Mouse (Mus musculus): ENCODE results near the gene Icos. TPM values are rescaled to one million over a fixed set of nuclear protein-coding genes. Genes with fewer than 3 reads are reported as not detected.

Gene Icos
- total RNA-seq (2021) = under 1 TPM; 0.94 to 0.99 TPM
- long read RNA-seq, experiment 1 = 0 reads
- long read RNA-seq, experiment 2 = 0 reads

DNA sequence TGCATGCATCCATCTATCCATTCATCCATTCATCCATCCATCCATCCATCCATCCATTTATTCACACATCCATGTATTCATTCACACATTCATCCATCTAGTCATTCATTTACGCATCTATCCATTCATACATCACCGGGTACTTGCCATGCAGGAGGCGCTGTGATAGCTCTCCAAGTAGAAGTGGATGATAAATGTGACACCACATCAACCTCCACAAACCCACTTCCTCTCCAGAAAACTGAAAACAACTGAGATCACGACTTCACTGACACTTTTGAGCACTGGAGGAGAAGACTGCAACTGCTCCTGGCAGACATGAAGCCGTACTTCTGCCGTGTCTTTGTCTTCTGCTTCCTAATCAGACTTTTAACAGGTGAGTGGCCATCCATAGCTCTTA lies at the start of gene Icos:
TSS of gene Icos (plus strand) at position 287 of the 400 bp plus-strand sequence.
- DNase-seq = no peak

DNA sequence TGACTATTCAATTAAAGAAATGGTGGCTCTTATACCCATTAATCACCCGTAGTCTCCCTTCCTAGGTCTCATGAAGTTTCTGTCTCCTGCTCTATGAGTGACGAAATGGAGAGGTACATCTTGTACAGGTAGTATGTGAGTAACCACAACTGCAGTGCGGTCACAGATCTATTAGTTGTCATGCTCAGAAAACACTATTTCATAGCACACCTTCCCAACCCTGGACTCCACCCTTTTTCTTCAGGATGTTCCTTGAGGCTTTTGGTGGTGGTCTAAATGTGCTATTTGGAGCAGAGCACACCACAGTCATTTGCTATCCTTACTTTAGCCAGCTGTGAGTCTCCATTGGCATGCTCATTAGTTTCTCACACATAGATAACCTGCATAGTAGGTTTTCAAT lies 48.7 kb upstream of the Icos start:
- no peak for DNase-seq

DNA sequence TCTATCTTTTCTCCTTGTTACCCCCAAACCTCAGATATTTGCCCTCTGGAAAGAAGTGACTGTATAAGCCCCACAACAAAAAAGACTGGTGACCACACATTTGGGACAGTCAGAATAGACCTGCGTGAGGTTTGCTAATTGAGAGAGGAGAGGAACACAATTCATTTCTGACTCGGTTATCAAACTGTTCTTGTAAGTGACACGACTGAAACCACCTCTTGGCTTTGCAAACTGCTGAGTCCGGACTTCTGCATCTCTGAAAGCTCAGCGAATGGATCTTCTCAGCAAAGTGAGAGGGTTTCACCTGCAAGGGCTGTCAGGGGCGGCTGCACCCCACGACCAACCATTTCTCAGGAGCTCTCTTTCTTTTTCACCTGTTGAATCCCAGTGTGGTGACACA lies 47.3 kb upstream of the Icos start:
- no peak for DNase-seq

DNA sequence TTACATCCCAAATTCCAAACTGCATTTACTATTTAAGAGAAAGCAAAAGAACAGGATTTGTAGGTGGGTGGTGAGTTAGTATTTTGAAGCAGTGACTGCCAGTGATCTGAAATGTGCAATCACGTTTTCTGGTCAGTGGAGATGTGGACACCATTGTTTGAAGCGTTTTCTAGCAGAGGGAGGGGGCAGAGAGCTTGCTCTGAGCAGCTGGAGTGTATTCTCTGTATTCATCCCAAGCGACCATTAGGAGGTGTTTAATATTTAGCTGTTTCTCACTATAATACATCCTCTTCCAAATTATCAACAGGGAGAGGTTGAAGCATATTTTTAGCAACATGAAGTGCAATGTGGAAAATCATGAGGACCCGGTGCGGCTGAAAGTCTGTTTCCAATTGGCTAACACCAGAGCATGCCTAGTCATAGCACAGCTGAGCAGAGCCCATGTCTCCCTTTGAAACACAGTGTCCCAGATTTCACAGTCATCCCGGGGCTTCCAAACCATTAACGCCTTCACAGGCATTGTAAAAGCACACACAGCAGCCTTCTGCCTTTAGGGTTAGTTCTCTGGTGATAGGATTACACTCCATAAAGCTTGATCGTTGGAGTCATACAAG lies 41.7 kb upstream of the Icos start:
- no peak for DNase-seq

DNA sequence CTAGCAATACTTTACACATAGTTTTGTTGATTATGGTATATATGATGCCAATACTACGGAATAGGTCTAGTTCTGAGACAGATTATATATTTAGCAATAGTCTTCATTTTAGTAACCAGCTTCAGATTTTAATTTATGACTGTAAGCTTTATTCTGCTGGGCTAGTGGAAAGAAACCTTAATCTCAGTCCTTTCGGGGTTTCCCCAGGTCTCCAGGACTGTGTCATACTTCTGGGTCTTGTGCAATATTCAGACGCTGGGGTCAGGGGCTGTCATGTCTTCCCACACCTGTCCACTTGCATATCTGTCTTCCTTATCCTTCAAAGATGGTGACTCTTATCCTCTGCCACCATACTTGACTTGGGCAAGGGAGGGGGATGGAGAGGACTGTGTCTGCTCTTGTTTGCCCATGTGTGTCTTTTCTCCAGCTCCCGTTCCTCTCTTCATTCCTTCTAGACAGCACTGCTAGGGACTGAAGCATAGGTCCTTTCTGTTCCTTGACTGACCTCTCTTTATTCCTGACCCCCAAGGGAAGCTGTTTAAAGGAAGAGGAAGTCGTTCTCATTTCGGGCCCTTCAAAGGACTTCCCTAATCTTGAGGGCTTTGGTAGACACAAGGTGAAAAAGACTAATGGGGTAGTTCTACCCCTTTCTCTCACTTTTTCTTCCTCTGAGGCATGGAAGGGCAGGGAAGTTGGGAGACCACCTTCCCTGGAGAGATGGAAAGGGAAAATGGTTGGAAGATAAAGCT lies 40.6 kb upstream of the Icos start:
- DNase-seq = no peak

DNA sequence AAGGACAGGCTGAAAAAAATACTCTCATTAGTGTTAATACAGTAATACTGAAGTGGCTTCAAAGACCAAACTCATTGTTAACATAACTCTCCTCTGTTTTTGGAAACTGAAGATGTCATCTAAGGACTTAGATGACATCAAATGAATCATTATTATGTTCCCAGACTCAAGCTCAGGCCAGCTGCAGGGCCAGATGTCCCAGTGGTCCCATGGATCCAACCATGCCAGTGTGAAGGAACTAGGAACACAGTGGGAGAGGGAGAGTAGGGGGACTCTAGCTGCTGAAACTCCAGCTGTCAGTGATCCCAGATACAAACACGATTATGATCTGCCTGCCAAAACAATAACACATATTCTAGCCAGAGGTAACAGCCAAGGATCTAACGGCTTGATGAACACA lies 39.5 kb upstream of the Icos start:
- no peak for DNase-seq

DNA sequence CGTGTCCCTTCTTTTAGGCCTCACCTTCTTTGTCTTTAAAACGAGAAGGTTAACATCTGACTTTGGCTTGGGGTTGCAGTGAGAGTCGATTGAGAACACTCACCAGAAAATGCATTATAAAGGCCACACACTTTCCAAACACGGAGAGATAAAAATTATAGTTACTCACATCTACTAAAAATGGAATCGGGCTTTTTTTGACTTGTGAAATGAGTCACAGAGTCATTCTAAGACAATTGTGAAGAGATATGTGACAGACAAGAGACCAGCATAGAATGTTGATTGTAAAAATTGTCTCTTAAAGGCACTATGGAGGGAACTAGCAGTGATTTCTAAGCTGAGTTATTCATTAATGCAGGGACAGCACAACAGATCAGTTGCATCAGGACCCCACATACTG lies 38.8 kb upstream of the Icos start:
- no peak for DNase-seq

DNA sequence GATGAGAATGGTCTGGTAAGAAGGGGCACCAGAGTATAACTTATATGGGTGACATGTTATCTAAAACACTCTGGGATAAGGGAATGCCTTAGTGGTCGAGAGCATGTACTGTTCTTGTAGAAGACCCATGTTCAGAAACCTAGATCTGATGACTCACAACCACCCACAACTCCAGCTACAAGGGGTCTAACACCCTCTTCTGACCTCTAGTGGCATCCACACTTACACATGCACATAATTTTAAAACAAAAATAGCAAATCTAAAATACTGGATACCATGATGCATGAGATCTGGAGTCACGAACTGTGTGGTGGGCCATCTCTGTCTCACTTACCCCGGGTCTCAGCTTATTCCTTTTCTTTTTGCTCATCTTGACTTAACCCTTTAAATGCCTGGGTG lies 37.7 kb upstream of the Icos start:
- DNase-seq = no peak

DNA sequence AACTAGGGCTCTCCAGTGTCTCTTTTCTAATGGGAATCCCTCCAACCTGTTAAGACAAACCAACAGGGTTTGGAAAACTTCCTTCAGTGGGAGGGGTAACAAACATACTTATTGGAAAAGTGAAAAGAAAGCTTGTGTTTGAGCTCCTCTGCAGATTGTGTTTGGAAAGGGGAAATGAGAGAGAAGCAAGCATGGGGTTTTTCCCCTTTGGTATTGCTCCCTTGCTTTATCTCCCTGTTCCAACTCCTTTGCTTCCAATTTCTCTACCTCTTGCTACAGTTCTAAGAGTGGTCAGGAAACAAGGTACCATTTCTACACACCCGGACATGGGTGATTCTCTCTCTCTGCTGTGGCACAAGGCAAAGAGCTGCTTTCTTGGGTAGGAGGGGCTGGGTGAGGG lies 37.1 kb upstream of the Icos start:
- no peak for DNase-seq

DNA sequence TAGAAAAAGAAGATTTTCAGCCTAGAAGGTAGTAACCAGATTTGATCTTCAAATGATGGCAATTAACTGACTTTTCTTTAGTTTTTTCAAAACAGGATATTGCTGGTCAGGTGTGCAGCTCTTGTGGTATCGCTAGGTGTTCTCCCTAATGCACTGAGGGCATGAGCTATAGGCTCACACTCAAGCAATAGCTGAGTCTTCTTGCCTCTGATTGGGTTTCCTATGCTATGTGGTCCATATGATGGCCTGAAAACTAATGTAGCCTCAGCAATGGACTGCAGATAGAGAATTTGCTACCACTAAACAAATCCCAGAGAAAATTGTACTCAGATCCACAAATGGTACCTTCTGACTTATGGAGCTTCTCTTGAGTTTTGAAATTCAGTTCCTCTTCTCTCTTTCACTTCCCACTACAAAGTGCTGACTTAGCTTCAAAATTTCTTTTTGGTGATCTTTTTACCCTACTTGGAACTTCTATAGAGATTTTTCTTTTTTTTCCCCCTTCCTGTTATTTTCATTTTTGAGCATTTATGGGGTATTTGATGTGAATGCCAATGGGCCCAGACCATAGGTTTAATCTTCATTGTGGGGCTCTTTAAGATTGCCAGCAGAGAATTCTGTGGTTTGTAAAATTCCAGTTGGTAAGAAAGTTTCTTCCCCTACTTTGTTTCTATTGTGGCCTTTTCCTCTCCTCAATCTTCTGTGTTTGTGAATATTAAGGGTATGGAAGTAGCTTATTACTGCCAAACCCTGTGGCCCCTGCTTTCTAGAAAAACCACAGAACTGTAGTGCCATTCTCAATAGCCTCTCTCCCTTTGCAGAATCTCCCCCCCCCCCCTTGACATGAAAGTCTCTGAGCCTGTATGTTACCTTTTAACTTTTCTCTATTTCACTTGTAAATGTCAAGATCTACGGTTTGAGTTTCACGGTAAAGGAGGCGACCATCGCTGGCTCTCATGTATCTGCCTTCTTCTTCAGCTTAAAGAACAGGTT lies 36.4 kb upstream of the Icos start:
- DNase-seq = no peak

DNA sequence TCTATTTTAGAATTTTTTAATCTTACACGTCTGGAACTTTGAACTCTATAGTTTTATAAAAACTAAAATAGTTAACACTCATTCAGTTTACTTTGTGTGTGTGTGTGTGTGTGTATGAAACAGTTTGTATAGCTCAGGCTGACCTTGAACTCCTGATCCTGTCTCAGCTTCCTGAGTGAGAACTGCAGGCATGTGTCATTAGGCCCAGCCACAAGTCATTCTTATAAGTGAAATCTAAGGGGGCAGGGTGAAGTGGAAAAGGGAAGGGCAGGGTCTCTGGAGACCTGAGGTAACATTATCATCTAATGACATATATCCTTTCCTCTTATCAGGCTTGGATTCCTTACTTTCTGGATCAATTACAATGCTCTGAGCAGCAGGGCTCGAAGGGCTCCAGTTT lies 34.8 kb upstream of the Icos start:
- DNase-seq = no peak

DNA sequence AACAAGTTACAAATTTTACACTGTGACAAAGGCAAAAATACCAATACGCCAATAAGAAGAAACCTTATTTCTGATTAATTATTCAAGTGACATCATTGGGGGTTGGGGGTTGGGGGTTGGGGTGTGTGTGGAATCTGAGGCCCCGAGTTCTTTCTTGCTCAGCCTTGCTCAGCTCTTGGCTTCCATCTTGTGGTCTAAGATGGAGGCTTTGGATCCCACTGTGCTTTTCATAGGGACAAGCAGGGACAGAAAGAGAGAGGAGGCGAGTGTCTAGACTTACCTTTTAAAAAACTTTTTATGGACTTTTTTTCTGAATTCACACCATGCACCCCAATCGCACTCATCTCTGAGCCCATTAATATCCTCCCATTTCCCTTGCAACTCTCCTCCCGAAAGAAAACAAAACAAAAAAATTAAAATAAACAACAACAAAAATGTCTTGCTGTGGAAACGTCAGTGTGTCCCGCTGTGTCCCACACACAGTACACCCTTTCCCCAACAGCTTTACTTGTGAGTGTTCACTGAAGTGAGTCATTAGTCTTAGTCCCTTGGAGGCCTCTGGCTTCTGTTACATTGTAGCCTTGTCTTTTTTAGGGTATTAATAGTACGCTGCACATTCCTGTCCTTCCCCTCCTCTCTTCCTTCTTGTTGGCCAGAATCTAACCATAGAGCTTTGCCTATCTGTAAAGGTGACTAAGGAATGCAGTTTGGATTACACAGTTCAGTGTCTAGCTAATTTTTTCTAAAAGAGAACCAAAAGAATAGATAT lies 31.9 kb upstream of the Icos start:
- DNase-seq = no peak

DNA sequence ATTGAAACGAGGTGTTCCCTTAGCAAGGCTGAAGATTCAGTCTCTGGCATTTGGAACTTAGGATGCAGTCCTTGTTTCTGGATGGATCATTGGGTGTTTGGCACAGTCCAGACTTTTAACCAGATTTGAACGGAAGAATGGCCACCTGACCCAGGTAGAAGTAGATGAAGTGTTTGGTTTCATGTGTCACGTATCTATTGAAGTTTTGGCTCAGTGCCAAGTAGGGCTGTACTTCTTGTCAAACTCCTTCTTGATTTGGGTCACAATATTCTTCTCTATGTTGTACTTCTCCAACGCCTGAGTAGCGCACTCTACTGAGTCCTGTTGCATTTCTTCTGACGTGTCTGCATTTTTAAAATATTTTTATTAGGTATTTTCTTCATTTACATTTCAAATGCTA lies 29.6 kb upstream of the Icos start:
- no peak for DNase-seq

DNA sequence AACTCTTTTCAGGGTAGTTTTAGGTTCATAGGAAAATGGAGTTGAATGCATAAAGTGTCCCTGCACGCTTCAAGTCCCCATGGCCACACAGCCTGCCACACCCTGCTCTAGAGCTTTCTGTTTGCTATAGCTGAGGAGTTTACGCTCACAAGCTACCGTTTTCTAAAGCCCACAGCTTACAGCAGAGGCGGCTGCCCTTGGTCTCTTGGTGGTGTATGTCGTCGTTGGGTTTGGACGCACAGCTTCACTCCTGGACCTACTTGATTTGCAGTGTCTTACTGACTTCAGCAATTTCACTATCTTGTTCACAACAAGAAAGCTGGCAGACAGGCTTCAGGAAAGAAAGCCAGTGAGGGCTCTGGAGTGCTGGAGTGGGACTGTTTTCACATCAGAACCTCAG lies 24.8 kb upstream of the Icos start:
- no peak for DNase-seq

DNA sequence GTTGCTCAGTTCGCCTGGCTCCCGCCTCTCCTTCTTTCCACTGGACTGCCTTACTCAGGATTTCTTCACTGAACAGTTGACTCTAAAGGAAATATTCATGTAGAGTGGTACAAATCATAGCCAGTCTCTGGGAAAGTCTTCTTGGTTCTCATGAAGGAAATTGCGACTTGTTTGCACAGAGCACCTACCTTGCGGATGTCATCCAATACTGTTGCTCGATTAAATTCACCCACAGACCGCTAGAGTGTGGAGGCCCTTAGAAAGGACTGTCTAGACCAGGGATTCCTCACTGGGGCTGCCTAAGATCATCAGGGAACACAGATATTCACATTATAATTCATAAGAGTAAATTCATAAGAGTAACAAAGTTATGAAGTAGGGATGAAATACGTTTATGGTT lies 24.0 kb upstream of the Icos start:
- DNase-seq = no peak

DNA sequence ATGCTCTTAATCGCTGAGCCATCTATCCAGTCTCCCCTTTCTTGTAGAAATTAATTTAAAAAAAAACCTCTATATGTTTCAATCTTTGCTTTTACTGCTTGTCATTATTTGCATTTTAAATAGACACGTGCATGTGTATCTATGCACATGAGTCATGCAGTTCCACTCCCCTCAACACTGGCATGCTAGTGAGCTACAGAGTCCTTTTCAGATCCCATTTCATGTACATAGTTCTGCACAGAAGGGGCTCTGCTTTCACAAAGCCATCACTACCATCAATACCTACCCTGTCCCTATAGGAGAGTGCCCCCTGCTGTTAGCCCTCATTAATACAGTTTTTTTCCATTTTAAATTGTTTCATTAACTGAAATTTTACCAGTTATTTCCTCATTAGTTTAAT lies 23.0 kb upstream of the Icos start:
- peak; percentile 21 for DNase-seq

DNA sequence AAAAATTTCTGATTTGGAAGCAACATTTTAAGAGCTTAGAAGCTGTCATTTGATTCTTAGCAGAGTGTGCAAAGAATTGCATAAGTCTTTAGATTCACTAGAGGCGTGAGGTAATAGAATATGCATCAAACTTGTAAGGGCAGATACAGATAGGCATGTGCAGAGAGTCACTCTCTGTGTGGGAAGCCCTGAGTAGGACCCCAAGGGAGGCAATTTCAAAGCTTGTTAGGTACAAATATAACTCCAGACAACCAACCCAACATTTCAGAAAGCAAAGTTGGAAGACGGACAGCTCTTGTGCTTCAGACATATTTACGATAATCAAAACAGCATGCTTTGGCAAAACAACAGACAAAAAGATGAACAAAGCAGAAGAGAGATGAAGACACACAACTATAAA lies 22.5 kb upstream of the Icos start:
- DNase-seq = no peak

DNA sequence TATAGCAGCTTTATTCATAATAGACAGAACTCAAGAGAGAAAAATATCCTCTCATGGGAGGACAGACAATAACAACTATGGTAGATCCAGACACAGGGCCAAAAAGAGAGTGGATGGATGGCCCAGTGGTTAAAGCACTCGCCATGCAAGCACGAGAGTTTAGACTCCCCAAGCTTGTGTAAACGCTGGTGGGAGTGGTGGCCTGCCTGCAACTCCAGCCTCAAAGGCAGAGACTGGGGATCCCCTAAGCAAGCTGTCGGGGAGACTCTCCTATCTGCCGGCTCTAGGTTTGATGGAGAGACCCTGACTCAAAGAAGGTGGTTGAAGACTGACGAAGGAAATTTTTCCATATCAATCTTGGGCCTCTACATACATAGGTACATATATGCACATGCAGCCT lies 21.5 kb upstream of the Icos start:
- DNase-seq = no peak

DNA sequence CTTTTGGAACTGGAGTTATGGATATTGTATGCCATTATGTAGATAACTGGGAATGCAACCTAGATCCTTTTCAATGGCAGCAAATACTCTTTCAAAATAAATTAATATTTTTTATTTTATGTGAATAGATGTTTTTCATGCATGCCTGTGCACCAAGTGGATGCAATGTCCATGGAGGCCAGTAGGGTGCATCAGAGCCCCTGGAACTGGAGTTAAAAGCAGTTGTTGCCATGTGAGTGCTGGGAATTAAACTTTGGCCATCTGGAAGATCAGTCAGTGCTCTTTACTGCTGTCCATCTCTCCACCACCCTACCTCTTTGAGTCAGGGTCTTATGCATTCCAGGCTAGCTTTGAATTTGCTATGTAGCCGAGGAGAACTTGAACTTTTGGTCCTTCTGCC lies 19.4 kb upstream of the Icos start:
- no peak for DNase-seq

DNA sequence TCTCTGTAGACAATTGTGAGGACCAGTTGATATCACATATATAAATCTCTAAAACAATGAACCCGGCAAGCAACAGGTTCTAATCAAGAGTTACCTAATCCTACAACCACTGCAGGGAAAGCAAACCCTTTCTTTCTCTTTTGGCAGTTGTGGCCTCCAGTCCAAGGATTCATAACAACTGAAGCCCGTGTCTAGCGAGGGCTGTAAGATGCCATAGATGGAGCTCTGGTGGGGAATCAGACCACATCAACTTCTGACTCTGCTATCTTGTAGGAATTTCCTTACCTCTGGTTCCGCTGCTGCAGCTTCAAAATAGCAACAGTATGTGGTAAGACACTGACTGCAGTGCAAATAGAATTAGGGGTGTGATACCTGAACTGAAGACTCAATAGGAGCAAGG lies 18.5 kb upstream of the Icos start:
- no peak for DNase-seq

DNA sequence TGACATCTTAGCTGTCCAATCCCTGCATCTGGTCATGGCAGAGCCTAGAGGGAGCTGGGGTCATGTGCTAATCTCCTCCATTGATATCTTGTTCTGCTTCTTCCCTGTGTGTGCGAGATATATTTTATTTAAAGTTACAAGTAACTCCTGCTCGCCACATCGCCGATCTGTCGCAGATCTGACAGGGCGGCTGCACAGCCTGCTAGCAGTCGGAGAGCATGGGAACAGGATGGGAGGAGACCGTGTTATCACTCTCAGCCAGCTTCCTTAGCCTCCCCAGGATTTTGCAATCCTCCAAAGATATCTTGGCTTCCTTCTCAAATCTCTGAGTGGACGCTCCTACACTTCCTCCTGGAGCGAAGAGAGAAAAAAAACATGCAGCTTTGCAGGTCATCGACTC lies 17.3 kb upstream of the Icos start:
- DNase-seq = peak; percentile 27

DNA sequence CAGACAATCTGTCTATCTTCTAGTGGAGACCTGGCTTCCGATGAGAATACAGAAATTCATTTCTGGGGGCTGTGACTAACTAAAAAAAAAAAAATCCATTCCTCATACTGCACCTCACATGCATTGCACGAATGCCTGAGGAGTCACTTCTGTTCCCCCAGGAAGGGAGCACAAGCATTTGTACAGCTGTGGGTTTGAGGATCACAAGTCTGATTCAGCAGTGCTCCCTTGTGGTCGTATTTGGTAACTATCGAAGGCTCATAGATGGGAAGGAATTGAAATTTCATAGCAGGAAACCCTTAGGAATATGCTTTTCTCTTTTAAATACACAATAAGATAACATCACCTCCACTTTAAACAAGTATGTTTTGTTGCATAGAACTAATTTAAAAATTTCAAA lies 16.6 kb upstream of the Icos start:
- peak; percentile 71 for DNase-seq

Measured in adrenal gland, postnatal 10 days (tissue).